Mouse (Mus musculus): ENCODE measurements around the gene Ern1. TPM values are rescaled to one million over a fixed set of nuclear protein-coding genes. Genes with fewer than 3 reads are reported as not detected.
A peak's percentile ranks its signal among the peaks of the same experiment; 100 is the strongest.

The Ern1 gene
- polyA plus RNA-seq, 1 experiment from 2014 or later, result 5.3 TPM

- Histone ChIP-seq H3K4me3 (peak overlapping the region; percentile 89), H3K27me3 (ENCODE audit: insufficient read depth, poor library complexity, severe bottlenecking) (no peaks in the 10 kb centered on the region), H3K27ac (no peak overlapping the region), H3K4me1 (peaks cover 18% of the 10 kb centered on the region), H3K36me3 (no peaks in the 10 kb centered on the region; the same call in 1 of the 2 replicates), H3K9me3 (no peaks in the 10 kb centered on the region)
- no peak for DNase-seq (ENCODE audit: low spot score)
- WGBS, result 36% methylated on average over 16 of the region's 16 CpGs
Observed at GRCm38 (mm10) chr11:106486042-106486865, 1.4 kb downstream of the Ern1 start.

DNA sequence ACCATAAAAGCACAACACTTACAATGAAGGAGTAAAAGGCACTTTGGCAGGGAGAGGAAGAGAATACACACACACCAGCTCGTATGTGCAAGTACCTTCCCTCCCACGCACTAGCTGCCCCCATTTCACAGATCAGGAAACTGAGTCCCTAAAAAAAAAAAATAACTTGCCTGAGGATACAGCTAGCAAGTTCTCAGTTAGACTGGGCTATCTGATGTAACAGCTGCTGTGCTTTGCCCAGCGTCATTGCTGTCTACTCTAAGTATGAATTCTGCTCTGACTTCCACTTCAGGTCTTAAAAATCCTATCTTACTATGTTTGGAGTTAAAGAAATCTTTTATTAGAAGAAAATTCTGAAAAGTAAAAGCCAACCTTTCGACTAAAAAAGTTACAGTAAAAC lies 2.0 kb downstream of the Ern1 start:
- no peaks in the 10 kb centered on the region; the same call in 1 of the 2 replicates for H3K36me3 ChIP-seq
- H3K4me1 ChIP-seq, result peaks cover 18% of the 10 kb centered on the region
- no peak overlapping the region for H3K27ac ChIP-seq
- H3K9me3 ChIP-seq, result no peaks in the 10 kb centered on the region
- H3K27me3 ChIP-seq (ENCODE audit: insufficient read depth, poor library complexity, severe bottlenecking), result no peaks in the 10 kb centered on the region
- 69% methylated on average over 4 of the region's 4 CpGs for WGBS
- H3K4me3 ChIP-seq, result peak overlapping the region; percentile 18; the same call in 1 of the 2 replicates
- no peak for DNase-seq (ENCODE audit: low spot score)

DNA sequence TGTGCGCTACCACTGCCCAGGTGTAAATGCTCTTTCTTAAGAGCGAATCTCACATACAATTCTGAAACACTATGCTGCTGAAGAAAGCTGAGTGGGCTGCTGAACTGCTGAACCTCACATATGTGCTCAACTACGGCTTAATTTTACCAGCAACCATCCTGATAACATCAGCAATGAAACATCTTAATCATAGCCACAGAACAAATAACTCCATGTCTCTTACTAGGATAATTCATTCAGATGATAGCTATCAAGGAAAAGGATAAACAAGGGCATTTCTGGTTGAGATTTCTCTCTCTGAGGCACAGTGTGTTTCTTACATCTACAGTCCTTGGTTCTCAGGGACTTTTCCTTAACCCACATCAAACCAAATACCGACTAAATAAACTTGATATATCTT lies 2.8 kb downstream of the Ern1 start:
- Histone ChIP-seq H3K27me3 (ENCODE audit: insufficient read depth, poor library complexity, severe bottlenecking) (no peaks in the 10 kb centered on the region), H3K4me1 (peaks cover 21% of the 10 kb centered on the region), H3K36me3 (no peaks in the 10 kb centered on the region; the same call in 1 of the 2 replicates), H3K9me3 (no peaks in the 10 kb centered on the region), H3K4me3 (no peak overlapping the region), H3K27ac (no peak overlapping the region)
- no peak for DNase-seq (ENCODE audit: low spot score)
- 94% methylated on average over 4 of the region's 4 CpGs for WGBS

DNA sequence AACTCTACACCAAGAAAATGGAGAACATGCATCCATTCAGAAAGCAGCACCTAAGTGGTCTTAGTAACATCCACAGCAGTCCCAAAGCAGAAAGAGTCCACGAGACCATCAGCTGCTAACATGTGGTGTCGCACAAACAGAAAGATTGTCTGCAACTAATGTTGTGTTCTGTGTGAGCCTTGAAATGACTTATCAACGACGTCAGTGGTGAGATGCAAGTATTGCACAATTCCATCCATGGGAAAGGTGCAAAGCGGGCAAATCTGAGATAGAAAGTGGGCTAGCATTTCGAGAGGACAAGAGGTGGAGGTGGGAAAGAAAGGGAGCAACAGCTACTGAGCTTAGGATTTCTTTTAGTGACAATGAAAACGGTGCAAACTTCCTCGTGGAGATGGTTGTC lies 4.8 kb downstream of the Ern1 start:
- Histone ChIP-seq H3K4me1 (peaks cover 9% of the 10 kb centered on the region; the same call in 1 of the 2 replicates), H3K9me3 (no peaks in the 10 kb centered on the region), H3K36me3 (no peaks in the 10 kb centered on the region; the same call in 1 of the 2 replicates), H3K4me3 (no peak overlapping the region), H3K27ac (no peak overlapping the region), H3K27me3 (ENCODE audit: insufficient read depth, poor library complexity, severe bottlenecking) (no peaks in the 10 kb centered on the region)
- 86% methylated on average over 8 of the region's 8 CpGs for WGBS
- DNase-seq (ENCODE audit: low spot score), result no peak

DNA sequence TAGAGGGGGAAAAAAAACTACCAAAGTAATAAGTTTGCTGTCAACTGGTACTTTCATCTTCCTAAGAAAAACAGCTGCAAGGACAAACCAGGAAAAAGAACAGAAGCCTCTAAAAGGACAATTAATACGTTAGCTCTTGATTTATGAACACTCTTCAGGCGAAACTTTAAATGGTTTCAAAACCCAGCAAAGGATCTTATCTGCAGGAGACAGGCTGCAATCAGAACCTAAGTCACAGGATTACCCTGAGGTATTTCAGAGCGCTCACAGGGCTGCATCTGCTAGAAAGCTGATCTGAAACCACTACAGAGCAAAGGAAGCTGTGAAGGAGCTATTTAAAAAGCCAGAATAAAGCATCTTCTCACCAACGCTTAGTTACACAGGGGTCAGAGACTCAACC lies 6.0 kb downstream of the Ern1 start:
- Histone ChIP-seq H3K4me1 (peaks cover 7% of the 10 kb centered on the region; the same call in 1 of the 2 replicates), H3K27ac (no peak overlapping the region), H3K36me3 (no peaks in the 10 kb centered on the region; the same call in 1 of the 2 replicates), H3K9me3 (no peaks in the 10 kb centered on the region), H3K4me3 (no peak overlapping the region), H3K27me3 (ENCODE audit: insufficient read depth, poor library complexity, severe bottlenecking) (no peaks in the 10 kb centered on the region)
- WGBS, result 51% methylated on average over 4 of the region's 4 CpGs
- DNase-seq (ENCODE audit: low spot score), result no peak

DNA sequence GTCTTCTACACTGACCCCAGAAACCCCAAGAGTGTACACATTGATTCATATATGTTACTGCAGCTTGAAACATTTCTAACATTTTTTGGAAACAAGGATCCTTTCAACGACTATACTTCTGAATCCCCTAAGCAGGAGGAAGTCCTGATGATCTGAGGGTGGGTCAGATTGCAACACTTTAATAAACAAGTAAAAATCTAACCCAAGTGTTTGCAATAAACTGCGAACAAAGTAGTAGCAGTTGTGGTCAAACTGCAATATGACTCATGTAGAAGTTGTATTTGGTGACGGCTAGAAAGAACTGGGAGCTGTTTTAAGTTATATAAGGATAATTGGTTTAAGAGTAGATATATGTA lies 7.1 kb downstream of the Ern1 start:
- Histone ChIP-seq H3K27ac (no peak overlapping the region), H3K27me3 (ENCODE audit: insufficient read depth, poor library complexity, severe bottlenecking) (no peaks in the 10 kb centered on the region), H3K36me3 (no peaks in the 10 kb centered on the region; the same call in 1 of the 2 replicates), H3K9me3 (no peaks in the 10 kb centered on the region), H3K4me3 (no peak overlapping the region), H3K4me1 (peaks cover 4% of the 10 kb centered on the region; the same call in 1 of the 2 replicates)
- WGBS, result 88% methylated on average over 3 of the region's 3 CpGs
- DNase-seq (ENCODE audit: low spot score), result no peak

- Histone ChIP-seq H3K27ac (no peak overlapping the region), H3K9me3 (no peaks in the 10 kb centered on the region), H3K4me3 (no peak overlapping the region), H3K4me1 (peaks cover 4% of the 10 kb centered on the region; the same call in 1 of the 2 replicates), H3K27me3 (ENCODE audit: insufficient read depth, poor library complexity, severe bottlenecking) (no peaks in the 10 kb centered on the region), H3K36me3 (no peaks in the 10 kb centered on the region; the same call in 1 of the 2 replicates)
- 78% methylated on average over 9 of the region's 9 CpGs for WGBS
- no peak for DNase-seq (ENCODE audit: low spot score)
Observed at GRCm38 (mm10) chr11:106479619-106480529, 7.8 kb downstream of the Ern1 start.

DNA sequence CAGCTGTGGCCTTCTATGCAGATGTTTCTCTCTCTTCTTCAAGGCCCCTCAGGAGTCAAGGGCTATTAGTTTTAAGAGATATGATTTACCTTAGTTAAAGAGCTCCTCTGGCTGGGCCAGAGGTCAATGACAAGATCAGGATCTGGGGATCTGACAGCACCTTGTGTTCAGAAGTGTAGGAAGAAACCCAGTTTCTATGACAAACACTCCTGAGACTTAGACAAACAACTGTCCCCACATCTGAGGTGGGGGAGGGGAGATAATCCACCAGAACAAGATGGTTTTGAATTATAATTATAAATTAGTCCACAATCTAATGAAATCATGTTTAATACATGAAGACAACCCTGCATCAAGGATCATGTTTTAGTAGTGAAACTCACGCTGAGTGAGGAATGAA lies 8.9 kb downstream of the Ern1 start:
- H3K27ac ChIP-seq, result no peak overlapping the region
- DNase-seq (ENCODE audit: low spot score), result no peak
- no peaks in the 10 kb centered on the region; the same call in 1 of the 2 replicates for H3K36me3 ChIP-seq
- no peaks in the 10 kb centered on the region for H3K27me3 ChIP-seq (ENCODE audit: insufficient read depth, poor library complexity, severe bottlenecking)
- H3K9me3 ChIP-seq, result no peaks in the 10 kb centered on the region
- H3K4me1 ChIP-seq, result peaks cover 4% of the 10 kb centered on the region; the same call in 1 of the 2 replicates
- H3K4me3 ChIP-seq, result no peak overlapping the region
- WGBS, result 66% methylated on average over 1 of the region's 1 CpGs

GRCm38 (mm10) chr11:106477505-106478160 lies 10.0 kb downstream of the Ern1 start:
- DNase-seq (ENCODE audit: low spot score), result no peak
- Histone ChIP-seq H3K36me3 (no peaks in the 10 kb centered on the region; the same call in 1 of the 2 replicates), H3K9me3 (no peaks in the 10 kb centered on the region), H3K4me3 (no peak overlapping the region), H3K27me3 (ENCODE audit: insufficient read depth, poor library complexity, severe bottlenecking) (no peaks in the 10 kb centered on the region), H3K4me1 (peaks cover 4% of the 10 kb centered on the region; the same call in 1 of the 2 replicates), H3K27ac (no peak overlapping the region)
- WGBS, result 84% methylated on average over 4 of the region's 4 CpGs

- Histone ChIP-seq H3K36me3 (no peaks in the 10 kb centered on the region), H3K27me3 (ENCODE audit: insufficient read depth, poor library complexity, severe bottlenecking) (no peaks in the 10 kb centered on the region), H3K27ac (no peak overlapping the region), H3K4me1 (peaks cover 4% of the 10 kb centered on the region; the same call in 1 of the 2 replicates), H3K9me3 (no peaks in the 10 kb centered on the region), H3K4me3 (no peak overlapping the region)
- WGBS, result 54% methylated on average over 1 of the region's 1 CpGs
- no peak for DNase-seq (ENCODE audit: low spot score)
Observed at GRCm38 (mm10) chr11:106475309-106475708, 12.3 kb downstream of the Ern1 start.

DNA sequence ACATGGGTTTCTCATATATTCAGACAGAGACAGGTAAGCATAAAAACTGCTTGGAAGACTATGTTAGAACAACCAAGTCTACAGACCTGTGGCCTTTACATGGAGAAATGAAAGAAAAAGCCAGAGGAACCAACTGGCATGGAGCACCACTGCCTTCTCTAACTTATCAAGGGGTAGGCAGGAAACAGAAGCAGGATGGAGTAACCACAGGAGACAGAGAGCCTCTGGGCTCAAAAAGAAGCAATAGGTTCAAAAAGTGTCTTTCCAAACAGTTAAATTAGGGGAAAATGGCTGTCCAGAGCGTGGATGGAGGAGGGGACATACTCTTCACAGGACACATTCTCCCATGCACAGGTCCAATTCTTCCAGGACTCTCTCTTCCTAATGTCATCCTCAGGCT lies 16.0 kb downstream of the Ern1 start:
- Histone ChIP-seq H3K27ac (no peak overlapping the region), H3K36me3 (no peaks in the 10 kb centered on the region), H3K4me3 (no peak overlapping the region), H3K9me3 (no peaks in the 10 kb centered on the region), H3K4me1 (no peaks in the 10 kb centered on the region), H3K27me3 (ENCODE audit: insufficient read depth, poor library complexity, severe bottlenecking) (no peaks in the 10 kb centered on the region)
- WGBS, result 88% methylated on average over 1 of the region's 1 CpGs
- no peak for DNase-seq (ENCODE audit: low spot score)

GRCm38 (mm10) chr11:106468509-106468908 lies 19.1 kb downstream of the Ern1 start:
- no peaks in the 10 kb centered on the region for H3K27me3 ChIP-seq (ENCODE audit: insufficient read depth, poor library complexity, severe bottlenecking)
- H3K4me1 ChIP-seq, result no peaks in the 10 kb centered on the region
- DNase-seq (ENCODE audit: low spot score), result no peak
- no peak overlapping the region for H3K4me3 ChIP-seq
- no peak overlapping the region for H3K27ac ChIP-seq
- 93% methylated on average over 1 of the region's 1 CpGs for WGBS
- no peaks in the 10 kb centered on the region for H3K9me3 ChIP-seq
- H3K36me3 ChIP-seq, result no peaks in the 10 kb centered on the region

Measured in heart, embryonic 10.5 days (tissue).